Mouse (Mus musculus) E14TG2a.4 (cell line): ENCODE results near the gene Creb3l4.
A peak's percentile ranks its signal among the peaks of the same experiment; 100 is the strongest.

Experiments
- H3K27me3 ChIP-seq: 2 replicates; pipeline ENCODE4 v1.6.1; 2014; ENCODE audit warnings: low read length, control low read depth; ENCODE audit not compliant: insufficient read depth
- H3K36me3 ChIP-seq: 2 replicates; pipeline ENCODE4 v1.6.1; 2014; ENCODE audit warnings: low read length, control low read depth; ENCODE audit not compliant: insufficient read depth
- H3K4me1 ChIP-seq: replicated peaks from 2 replicates; pipeline ENCODE4 v1.6.1; 2014; ENCODE audit warnings: low read depth, low read length, control low read depth
- H3K4me3 ChIP-seq: replicated peaks from 2 replicates; pipeline ENCODE4 v1.5.1; 2014; ENCODE audit warnings: mild to moderate bottlenecking, low read length
- H3K9me3 ChIP-seq: 2 replicates; pipeline ENCODE4 v1.6.1; 2014; ENCODE audit warnings: low read length, control low read depth
- CTCF ChIP-seq: conservative IDR thresholded peaks from 2 replicates; pipeline ENCODE4 v1.5.1; 2014; ENCODE audit warnings: low read length
- NANOG ChIP-seq: IDR thresholded peaks from 2 replicates; pipeline ENCODE4 v1.6.1; 2014; ENCODE audit warnings: borderline replicate concordance, low read length, mixed read lengths
- POU5F1 ChIP-seq: IDR thresholded peaks from 2 replicates; pipeline ENCODE4 v1.6.1; 2014; ENCODE audit warnings: low read length, borderline replicate concordance

The Creb3l4 gene

DNA sequence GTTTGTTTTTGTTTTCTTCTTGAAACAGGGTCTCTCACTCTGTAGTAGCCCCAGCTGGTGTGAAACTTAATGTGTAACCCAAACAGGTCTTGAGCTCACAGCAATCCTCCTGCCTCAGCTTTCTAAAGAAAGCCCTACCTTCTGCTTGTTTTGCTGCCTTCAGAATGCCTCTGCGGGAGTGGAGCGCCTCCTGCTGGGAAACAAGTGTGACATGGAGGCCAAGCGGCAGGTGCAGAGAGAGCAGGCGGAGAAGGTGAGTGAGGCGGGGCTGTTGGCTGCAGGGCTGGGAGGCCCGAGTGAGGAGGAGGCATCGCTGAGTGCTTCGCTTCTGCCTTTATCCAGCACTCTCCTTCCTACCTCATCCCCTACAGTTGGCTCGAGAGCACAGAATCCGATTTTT lies 19.0 kb downstream of the Creb3l4 start:
- TF ChIP-seq CTCF (peak; percentile 48), NANOG (no peak), POU5F1 (no peak)
- peaks cover 3% of the 10 kb centered on the region; the same call in 1 of the 2 replicates for H3K27me3 ChIP-seq
- no peaks in the 10 kb centered on the region for H3K36me3 ChIP-seq
- no peaks in the 10 kb centered on the region for H3K9me3 ChIP-seq
- peaks cover 60% of the 10 kb centered on the region for H3K4me1 ChIP-seq
- no peak overlapping the region for H3K4me3 ChIP-seq

GRCm38 (mm10) chr3:90222941-90223340 lies 20.4 kb downstream of the Creb3l4 start:
- no peaks in the 10 kb centered on the region for H3K36me3 ChIP-seq
- no peak overlapping the region for H3K4me3 ChIP-seq
- TF ChIP-seq NANOG = no peak
- peaks cover 55% of the 10 kb centered on the region for H3K4me1 ChIP-seq
- H3K27me3 ChIP-seq = peaks cover 3% of the 10 kb centered on the region; the same call in 1 of the 2 replicates
- H3K9me3 ChIP-seq = no peaks in the 10 kb centered on the region

DNA sequence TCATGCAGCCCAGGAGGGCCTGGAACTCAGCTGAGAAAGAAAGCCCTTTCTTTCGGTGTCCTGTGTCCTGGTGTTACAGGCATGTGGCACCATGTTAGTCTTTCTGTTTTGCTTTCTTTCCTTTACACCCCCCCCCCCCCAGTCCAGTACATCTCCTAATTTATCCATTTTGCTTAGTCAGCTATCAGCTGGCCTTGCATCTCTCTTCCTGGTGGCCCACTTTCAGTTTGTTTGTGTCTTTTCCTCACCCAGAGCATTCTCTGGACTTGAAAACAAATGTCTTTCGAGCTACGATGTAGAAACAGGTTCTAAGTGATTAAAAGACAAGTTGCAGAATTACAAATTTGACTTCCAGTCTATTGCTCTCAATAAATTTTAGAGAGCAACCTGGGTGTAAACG lies 20.9 kb downstream of the Creb3l4 start:
- no peaks in the 10 kb centered on the region for H3K9me3 ChIP-seq
- TF ChIP-seq NANOG = no peak
- TF ChIP-seq POU5F1 = no peak
- TF ChIP-seq CTCF = no peak
- no peaks in the 10 kb centered on the region for H3K36me3 ChIP-seq
- H3K4me3 ChIP-seq = no peak overlapping the region
- peaks cover 3% of the 10 kb centered on the region; the same call in 1 of the 2 replicates for H3K27me3 ChIP-seq
- H3K4me1 ChIP-seq = peaks cover 55% of the 10 kb centered on the region

DNA sequence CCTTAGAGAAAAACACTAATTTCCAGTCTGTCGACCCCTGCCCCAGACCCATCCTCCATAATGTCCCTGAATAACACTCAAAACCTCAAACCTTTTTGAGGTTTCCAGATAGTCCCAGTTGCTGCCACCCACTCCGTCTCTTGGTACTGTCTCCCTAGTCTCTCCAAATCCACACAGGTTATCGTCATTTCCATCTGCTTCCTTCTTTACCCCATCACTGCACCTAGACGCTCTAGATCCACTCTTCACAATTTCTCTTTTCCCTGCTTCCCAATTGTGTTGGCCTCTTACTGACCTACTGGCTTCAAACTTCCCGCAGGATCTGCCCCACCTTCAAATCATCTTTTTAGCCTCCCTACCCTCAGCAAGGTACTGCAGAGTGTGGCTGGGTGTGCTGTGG lies 22.2 kb downstream of the Creb3l4 start:
- Histone ChIP-seq H3K36me3 (no peaks in the 10 kb centered on the region), H3K4me3 (peak overlapping the region; percentile 74), H3K4me1 (peaks cover 55% of the 10 kb centered on the region), H3K9me3 (no peaks in the 10 kb centered on the region), H3K27me3 (peaks cover 3% of the 10 kb centered on the region; the same call in 1 of the 2 replicates)
- TF ChIP-seq NANOG = no peak
- no peak for TF ChIP-seq CTCF
- TF ChIP-seq POU5F1 = no peak

- Histone ChIP-seq H3K4me1 (peaks cover 52% of the 10 kb centered on the region), H3K27me3 (peaks cover 3% of the 10 kb centered on the region; the same call in 1 of the 2 replicates), H3K4me3 (peak overlapping the region; percentile 74), H3K9me3 (no peaks in the 10 kb centered on the region), H3K36me3 (no peaks in the 10 kb centered on the region)
- TF ChIP-seq NANOG = no peak
- TF ChIP-seq CTCF = no peak; the same call in 1 of the 2 replicates
- no peak for TF ChIP-seq POU5F1
These were observed 22.8 kb downstream of the Creb3l4 start for GRCm38 (mm10) chr3:90220531-90220951.

DNA sequence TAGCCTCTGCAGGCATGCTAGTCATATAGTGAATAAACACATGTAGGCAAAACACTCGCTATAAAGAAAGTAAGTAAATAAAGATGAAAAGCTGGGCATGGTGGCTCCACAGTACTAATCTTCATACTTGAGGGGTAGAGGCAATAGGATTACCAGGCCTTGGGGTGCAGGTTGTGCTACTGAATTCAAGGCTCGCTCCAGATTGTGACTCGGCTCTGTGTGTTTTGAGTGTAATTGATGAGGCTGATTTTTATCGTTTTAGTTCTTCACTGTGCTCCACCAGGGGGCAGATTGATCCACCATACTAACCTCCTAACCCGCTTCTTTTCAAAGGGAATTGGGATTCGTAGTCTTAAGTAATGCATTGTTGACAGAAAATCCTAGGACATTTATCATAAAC lies 23.2 kb downstream of the Creb3l4 start:
- peaks cover 3% of the 10 kb centered on the region; the same call in 1 of the 2 replicates for H3K27me3 ChIP-seq
- peak overlapping the region; percentile 74 for H3K4me3 ChIP-seq
- no peaks in the 10 kb centered on the region for H3K9me3 ChIP-seq
- no peaks in the 10 kb centered on the region for H3K36me3 ChIP-seq
- no peak for TF ChIP-seq NANOG
- peak; percentile 56 for TF ChIP-seq CTCF
- peaks cover 52% of the 10 kb centered on the region for H3K4me1 ChIP-seq

- TF ChIP-seq NANOG (no peak), POU5F1 (no peak), CTCF (peak; percentile 3; the same call in 1 of the 2 replicates)
- peaks cover 49% of the 10 kb centered on the region for H3K4me1 ChIP-seq
These were observed 27.4 kb downstream of the Creb3l4 start for GRCm38 (mm10) chr3:90215825-90216380.

GRCm38 (mm10) chr3:90213956-90214684 lies 29.2 kb downstream of the Creb3l4 start:
- TF ChIP-seq NANOG (no peak), CTCF (no peak), POU5F1 (no peak)

More at GRCm38 (mm10) chr3:90215825-90216380, 27.4 kb downstream of the Creb3l4 start:
- Histone ChIP-seq H3K27me3 (no peaks in the 10 kb centered on the region), H3K9me3 (no peaks in the 10 kb centered on the region), H3K36me3 (peaks cover 22% of the 10 kb centered on the region), H3K4me3 (no peak overlapping the region)

GRCm38 (mm10) chr3:90213377-90213866 lies 29.9 kb downstream of the Creb3l4 start, which contains the start of the genes Rps27 and Rab13:
TSS of gene Rps27 (minus strand) at chr3:90213651.
TSS of gene Rab13 (plus strand) at chr3:90213695.
- H3K27me3 ChIP-seq = no peaks in the 10 kb centered on the region
- H3K4me1 ChIP-seq = peaks cover 62% of the 10 kb centered on the region
- H3K36me3 ChIP-seq = peaks cover 47% of the 10 kb centered on the region
- no peak for TF ChIP-seq POU5F1
- TF ChIP-seq CTCF = no peak
- H3K9me3 ChIP-seq = no peaks in the 10 kb centered on the region
- H3K4me3 ChIP-seq = peak within 1 kb of the TSS; percentile 93

More at GRCm38 (mm10) chr3:90213956-90214684, 29.2 kb downstream of the Creb3l4 start:
- Histone ChIP-seq H3K27me3 (no peaks in the 10 kb centered on the region), H3K36me3 (peaks cover 40% of the 10 kb centered on the region), H3K9me3 (no peaks in the 10 kb centered on the region), H3K4me3 (peak overlapping the region; percentile 93), H3K4me1 (peaks cover 55% of the 10 kb centered on the region)
